Mouse (Mus musculus) CH12.LX (cell line): ENCODE results near the gene Adora1. TPM values are rescaled to one million over a fixed set of nuclear protein-coding genes. Genes with fewer than 3 reads are reported as not detected.

Source experiments
- DNase-seq: peaks from one replicate; pipeline ENCODE4 v3.0.0-alpha.2; 2013; ENCODE audit errors: extremely low read depth
- H3K27ac ChIP-seq: 2 replicates; pipeline ENCODE4 v1.5.1; 2012; ENCODE audit warnings: low read depth, mild to moderate bottlenecking, control low read depth, moderate library complexity; ENCODE audit not compliant: insufficient read depth
- H3K27me3 ChIP-seq: replicated peaks from 2 replicates; pipeline ENCODE3; 2012; ENCODE audit warnings: inconsistent platforms
- H3K36me3 ChIP-seq, 2 experiments: replicated peaks in 1 of 2; 2 replicates each; pipeline versions ENCODE3 to v1.6.1; 2012; ENCODE audit warnings: inconsistent platforms in 1 of 2, low read length in 1 of 2, mild to moderate bottlenecking in 1 of 2, mixed read lengths in 1 of 2, moderate library complexity in 1 of 2; ENCODE audit not compliant: control insufficient read depth in 1 of 2, insufficient read depth in 1 of 2
- H3K4me1 ChIP-seq, 2 experiments: 2 replicates each; pipeline ENCODE4 v1.6.1; 2012; ENCODE audit warnings: inconsistent platforms in 1 of 2, moderate library complexity in 1 of 2; ENCODE audit not compliant: insufficient read depth in 2 of 2, control insufficient read depth in 1 of 2
- H3K4me2 ChIP-seq: 2 replicates; pipeline ENCODE4 v1.6.1; 2012; ENCODE audit warnings: low read depth, mild to moderate bottlenecking, control low read depth; ENCODE audit not compliant: poor library complexity, insufficient read depth, severe bottlenecking
- H3K4me3 ChIP-seq, 3 experiments: fragments of 150-350 bp in 1 of 3; sonication (generic) in 1 of 3; replicated peaks in 1 of 3; 2 replicates each; pipeline versions ENCODE3 to v1.5.1; 2011 to 2012; ENCODE audit warnings: low read depth in 2 of 3, low read length in 2 of 3, mild to moderate bottlenecking in 2 of 3, moderate library complexity in 2 of 3, control low read depth in 1 of 3, improper control_type of control experiment in 1 of 3, inconsistent platforms in 1 of 3, mixed read lengths in 1 of 3; ENCODE audit not compliant: poor library complexity in 1 of 3
- H3K79me2 ChIP-seq: replicated peaks from 2 replicates; pipeline ENCODE4 v1.6.1; 2012; ENCODE audit warnings: mild to moderate bottlenecking, moderate library complexity; ENCODE audit not compliant: control insufficient read depth, poor library complexity, insufficient read depth, severe bottlenecking; ENCODE audit errors: extremely low read depth
- H3K9ac ChIP-seq: 2 replicates; pipeline ENCODE4 v1.6.1; 2012; ENCODE audit warnings: low read depth, mild to moderate bottlenecking, control low read depth, moderate library complexity; ENCODE audit not compliant: insufficient read depth
- H3K9me3 ChIP-seq: replicated peaks from 2 replicates; pipeline ENCODE3; 2012; ENCODE audit warnings: low read length, inconsistent platforms, mixed read lengths
- CHD1 ChIP-seq: IDR thresholded peaks from 2 replicates; pipeline ENCODE4 v1.6.1; 2012; ENCODE audit warnings: low read depth, low read length, improper control_type of control experiment, inconsistent platforms
- CHD2 ChIP-seq: IDR thresholded peaks from 2 replicates; pipeline ENCODE4 v1.6.1; 2011; ENCODE audit warnings: low read length, improper control_type of control experiment
- CTCF ChIP-seq, 2 experiments: IDR thresholded peaks in 1 of 2; conservative IDR thresholded peaks in 1 of 2; 2 replicates each; pipeline ENCODE4 v1.5.1; 2011 to 2012; ENCODE audit warnings: low read depth in 2 of 2, low read length in 2 of 2, improper control_type of control experiment in 1 of 2, inconsistent platforms in 1 of 2, mild to moderate bottlenecking in 1 of 2, moderate library complexity in 1 of 2
- E2F4 ChIP-seq: IDR thresholded peaks from 2 replicates; pipeline ENCODE4 v1.6.1; 2011; ENCODE audit warnings: low read depth, low read length, improper control_type of control experiment; ENCODE audit not compliant: insufficient replicate concordance
- ELF1 ChIP-seq: IDR thresholded peaks from 2 replicates; pipeline ENCODE4 v1.6.1; 2014; ENCODE audit warnings: low read depth, mild to moderate bottlenecking, inconsistent platforms, low read length, improper control_type of control experiment
- EP300 ChIP-seq: IDR thresholded peaks from 2 replicates; pipeline ENCODE4 v1.6.1; 2011; ENCODE audit warnings: low read length, improper control_type of control experiment
- ETS1 ChIP-seq: conservative IDR thresholded peaks from 2 replicates; pipeline ENCODE4 v1.6.1; 2012; ENCODE audit warnings: low read depth, mild to moderate bottlenecking, inconsistent platforms, low read length, improper control_type of control experiment, moderate library complexity
- GABPA ChIP-seq: IDR thresholded peaks from 2 replicates; pipeline ENCODE4 v1.6.1; 2012; ENCODE audit warnings: low read depth, low read length, improper control_type of control experiment, inconsistent platforms; ENCODE audit not compliant: insufficient replicate concordance
- HCFC1 ChIP-seq: IDR thresholded peaks from 2 replicates; pipeline ENCODE4 v1.6.1; 2012; ENCODE audit warnings: low read depth, mild to moderate bottlenecking, inconsistent platforms, low read length, improper control_type of control experiment
- IRF4 ChIP-seq: IDR thresholded peaks from 2 replicates; pipeline ENCODE4 v1.6.1; 2014; ENCODE audit warnings: low read depth, mild to moderate bottlenecking, inconsistent platforms, low read length, improper control_type of control experiment
- KAT2A ChIP-seq: IDR thresholded peaks from 2 replicates; pipeline ENCODE4 v1.6.1; 2012; ENCODE audit warnings: low read length, improper control_type of control experiment, inconsistent platforms; ENCODE audit not compliant: insufficient replicate concordance
- MAFK ChIP-seq: IDR thresholded peaks from 2 replicates; pipeline ENCODE4 v1.6.1; 2011; ENCODE audit warnings: low read length, improper control_type of control experiment; ENCODE audit not compliant: insufficient replicate concordance
- MAX ChIP-seq: IDR thresholded peaks from 2 replicates; pipeline ENCODE4 v1.6.1; 2011; ENCODE audit warnings: low read length, improper control_type of control experiment
- MAZ ChIP-seq: IDR thresholded peaks from 2 replicates; pipeline ENCODE4 v1.6.1; 2012; ENCODE audit warnings: low read depth, mild to moderate bottlenecking, inconsistent platforms, low read length, improper control_type of control experiment, moderate library complexity
- MEF2A ChIP-seq: IDR thresholded peaks from 2 replicates; pipeline ENCODE4 v1.6.1; 2014; ENCODE audit warnings: low read depth, mild to moderate bottlenecking, inconsistent platforms, low read length, improper control_type of control experiment, borderline replicate concordance
- NELFE ChIP-seq: IDR thresholded peaks from 2 replicates; pipeline ENCODE4 v1.6.1; 2011; ENCODE audit warnings: low read depth, low read length, improper control_type of control experiment
- NRF1 ChIP-seq: IDR thresholded peaks from 2 replicates; pipeline ENCODE4 v1.6.1; 2014; ENCODE audit warnings: low read depth, mild to moderate bottlenecking, inconsistent platforms, low read length, improper control_type of control experiment, moderate library complexity
- PAX5 ChIP-seq: IDR thresholded peaks from 2 replicates; pipeline ENCODE4 v1.6.1; 2012; ENCODE audit warnings: low read length, inconsistent platforms, mixed read lengths
- POLR2A ChIP-seq: IDR thresholded peaks from 2 replicates; pipeline ENCODE4 v1.6.1; 2011; ENCODE audit warnings: low read depth, mild to moderate bottlenecking, improper control_type of control experiment, low read length
- RAD21 ChIP-seq: IDR thresholded peaks from 2 replicates; pipeline ENCODE4 v1.6.1; 2011; ENCODE audit warnings: low read depth, mild to moderate bottlenecking, low read length, improper control_type of control experiment, moderate library complexity
- SMC3 ChIP-seq: IDR thresholded peaks from 2 replicates; pipeline ENCODE4 v1.6.1; 2011; ENCODE audit warnings: low read depth, low read length, improper control_type of control experiment
- TCF12 ChIP-seq: IDR thresholded peaks from 2 replicates; pipeline ENCODE4 v1.6.1; 2014; ENCODE audit warnings: low read depth, mild to moderate bottlenecking, inconsistent platforms, low read length, improper control_type of control experiment
- ZNF384 ChIP-seq: IDR thresholded peaks from 2 replicates; pipeline ENCODE4 v1.6.1; 2012; ENCODE audit warnings: low read depth, low read length, improper control_type of control experiment, inconsistent platforms
- dilution Hi-C: fragments of 300-500 bp; cut with MboI; formaldehyde crosslinking; loops from 2 replicates; pipeline ENCODE4 v1.14.3; 2020; ENCODE audit warnings: low sequenced_read_pairs; ENCODE audit not compliant: extremely low pct_unique_long_range_greater_than_20kb, extremely low pct_ligation_motif_present
- in situ Hi-C: fragments of 300-500 bp; cut with MboI; formaldehyde crosslinking; loops from 3 replicates; pipeline ENCODE4 v1.14.3; 2019; ENCODE audit warnings: low sequenced_read_pairs, low pct_ligation_motif_present, low pct_unique_long_range_greater_than_20kb, mixed read lengths
- polyA plus RNA-seq: library from polyadenylated mRNA; unstranded; fragments of >175 nt; gene quantifications from 2 replicates; pipeline ENCODE4 v1.2.1, GENCODE M21; 2012; ENCODE audit warnings: low read depth; ENCODE audit not compliant: insufficient read length
- total RNA-seq, 2 experiments: library from RNA; depleted of rRNA; stranded (reverse); fragments of 300-350 nt in 1 of 2; fragments of >200 nt in 1 of 2; gene quantifications; 2 replicates each; pipeline ENCODE4 v1.2.3; 2012 to 2014

Adora1 gene
- total and polyA plus RNA-seq, 3 experiments, result 0.20 TPM; not detected in 2

DNA sequence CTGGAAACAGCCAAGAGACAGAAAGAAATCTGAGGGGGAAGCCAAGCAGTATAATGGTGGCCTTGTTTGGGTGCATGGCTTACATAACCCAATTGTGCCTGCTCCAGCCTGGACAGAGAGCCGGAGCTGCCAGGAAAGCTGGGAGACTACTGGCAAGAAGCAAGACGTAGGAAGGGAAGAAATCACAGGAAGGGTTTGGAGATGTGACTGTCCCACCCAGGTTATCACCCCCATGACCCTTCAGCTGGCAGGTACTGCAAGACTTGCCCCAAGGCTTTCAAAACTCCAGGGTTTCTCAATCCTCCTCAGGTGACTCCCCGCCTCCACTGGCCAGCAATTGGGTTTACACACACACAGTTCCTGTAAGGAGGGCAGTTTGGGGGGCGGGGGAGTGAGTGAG, 53.2 kb downstream of the Adora1 start, which contains the start of gene Chil1:
TSS of gene Chil1 (plus strand) at position 152 of the 400 bp plus-strand sequence.
- H3K27ac ChIP-seq, result no peak within 1 kb of the TSS
- in situ Hi-C loops (no loop called here), dilution Hi-C loops (no loop called here)
- H3K27me3 ChIP-seq, result no peaks in the 10 kb centered on the region
- H3K9ac ChIP-seq, result no peak within 1 kb of the TSS
- no peak within 1 kb of the TSS for H3K4me3 ChIP-seq
- H3K4me2 ChIP-seq, result no peak within 1 kb of the TSS
- DNase-seq, result no peak
- no peak for TF ChIP-seq POLR2A
- no peak for TF ChIP-seq NRF1
- no peak for TF ChIP-seq CTCF (conservative IDR thresholded peaks at IDR 0.05 in 1 of 2, IDR thresholded peaks at IDR 0.05 in 1 of 2; ENCODE audit: low read depth in 2 of 2, low read length in 2 of 2)
- TF ChIP-seq NELFE, result no peak
- no peak for TF ChIP-seq MAX
- TF ChIP-seq MAZ, result no peak
- no peak for TF ChIP-seq IRF4
- no peak for TF ChIP-seq TCF12
- TF ChIP-seq EP300, result no peak
- no peak for TF ChIP-seq ELF1
- TF ChIP-seq PAX5, result no peak
- TF ChIP-seq KAT2A, result no peak
- TF ChIP-seq HCFC1, result no peak
- TF ChIP-seq MEF2A, result no peak
- H3K36me3 ChIP-seq, result no peaks in the 10 kb centered on the region
- H3K4me1 ChIP-seq, result peaks cover 0 to 34% of the 10 kb centered on the region in 2 experiments; a peak in 2 of 4 replicates
- H3K79me2 ChIP-seq, result no peaks in the 10 kb centered on the region
- no peaks in the 10 kb centered on the region for H3K9me3 ChIP-seq

DNA sequence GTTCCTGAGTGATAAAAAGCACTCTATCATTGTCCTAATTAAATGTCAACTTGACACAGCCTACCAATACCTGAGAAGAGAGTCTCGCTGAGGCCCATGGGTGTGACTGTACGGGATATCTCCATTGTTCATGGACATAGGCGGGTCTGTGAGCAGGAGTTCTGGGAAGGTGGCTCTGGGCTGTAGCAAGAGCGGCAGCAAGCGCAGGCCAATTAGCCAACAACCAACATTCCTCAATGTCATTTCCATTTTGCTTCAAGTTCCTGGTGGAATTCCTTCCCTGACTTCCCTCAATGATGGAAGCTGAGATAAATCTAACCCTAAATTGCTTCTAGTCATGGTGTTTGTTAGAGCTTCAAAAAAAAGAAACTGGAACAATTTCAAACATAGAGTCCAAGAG, 57.3 kb downstream of the Adora1 start:
- Histone ChIP-seq H3K9me3 (no peaks in the 10 kb centered on the region), H3K4me2 (no peak overlapping the region), H3K36me3 (no peaks in the 10 kb centered on the region), H3K27ac (no peak overlapping the region), H3K4me1 (peaks cover 0 to 39% of the 10 kb centered on the region in 2 experiments; a peak in 2 of 4 replicates), H3K27me3 (no peaks in the 10 kb centered on the region), H3K4me3 (no peak overlapping the region), H3K79me2 (no peaks in the 10 kb centered on the region), H3K9ac (no peak overlapping the region)
- in situ Hi-C loops, result no loop called here
- no peak for TF ChIP-seq SMC3
- no peak for TF ChIP-seq ETS1
- TF ChIP-seq PAX5, result no peak
- no peak for TF ChIP-seq E2F4
- no peak for TF ChIP-seq CHD2
- no peak for TF ChIP-seq ZNF384
- TF ChIP-seq CTCF (conservative IDR thresholded peaks at IDR 0.05 in 1 of 2, IDR thresholded peaks at IDR 0.05 in 1 of 2; ENCODE audit: low read depth in 2 of 2, low read length in 2 of 2), result no peak
- no peak for TF ChIP-seq CHD1
- TF ChIP-seq HCFC1, result no peak
- no peak for TF ChIP-seq RAD21
- no peak for TF ChIP-seq EP300
- no peak for TF ChIP-seq POLR2A
- no peak for TF ChIP-seq GABPA
- no peak for TF ChIP-seq MAFK
- no peak for TF ChIP-seq MAZ
- dilution Hi-C loops, result no loop called here
- DNase-seq, result no peak
